Mouse (Mus musculus) ES-CJ7 (cell line): Measurements from ENCODE around the gene Wsb1.
"Not testable (repeated sequence)": the region's sequence is repeated elsewhere in the genome, so short reads cannot be mapped to it uniquely, and the experiment has no call there.

Experiments used
- DNase-seq: peaks from one replicate; pipeline ENCODE4 v3.0.0; 2011; ENCODE audit warnings: low read depth, low spot score

Gene Wsb1

DNA sequence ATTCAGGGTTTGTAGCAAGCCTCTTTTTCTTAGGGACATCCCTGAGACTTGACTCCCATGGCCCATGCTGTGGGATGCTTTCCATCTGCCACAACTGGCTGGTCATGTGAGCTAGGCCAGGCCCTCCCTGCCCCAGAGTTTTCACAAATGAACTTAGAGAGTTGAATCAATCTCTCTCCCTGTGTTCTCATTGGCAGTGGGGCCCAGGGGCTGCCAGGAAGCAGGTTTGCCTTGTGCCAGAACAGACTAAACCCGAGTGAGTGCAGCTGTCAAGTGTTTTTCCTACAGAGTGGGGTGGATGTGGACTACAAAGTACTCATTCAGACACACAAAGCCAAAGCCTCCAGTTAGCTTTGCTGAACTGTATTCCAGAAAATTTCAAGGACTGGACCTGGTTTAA is 12.7 kb upstream of the Wsb1 start:
- no peak for DNase-seq

DNA sequence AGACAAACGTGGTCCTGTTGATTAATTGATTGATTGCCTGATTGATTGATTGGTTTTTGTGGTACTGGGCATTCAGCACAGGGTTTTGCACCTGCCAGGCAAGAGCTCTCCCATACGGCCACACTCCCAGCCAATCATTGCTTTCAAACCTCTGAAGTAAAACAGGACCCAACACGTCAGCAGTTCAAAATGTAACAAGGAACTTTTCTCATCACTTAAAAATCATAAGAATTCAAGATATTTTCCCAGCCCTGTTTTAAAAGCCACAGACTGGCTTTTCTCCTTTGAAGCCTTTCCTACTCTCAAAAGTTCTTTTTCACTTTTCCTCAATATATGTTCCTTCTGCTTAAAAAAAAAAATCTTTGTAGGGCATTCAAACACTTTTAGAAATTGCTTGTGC is 9.9 kb upstream of the Wsb1 start:
- no peak for DNase-seq

DNA sequence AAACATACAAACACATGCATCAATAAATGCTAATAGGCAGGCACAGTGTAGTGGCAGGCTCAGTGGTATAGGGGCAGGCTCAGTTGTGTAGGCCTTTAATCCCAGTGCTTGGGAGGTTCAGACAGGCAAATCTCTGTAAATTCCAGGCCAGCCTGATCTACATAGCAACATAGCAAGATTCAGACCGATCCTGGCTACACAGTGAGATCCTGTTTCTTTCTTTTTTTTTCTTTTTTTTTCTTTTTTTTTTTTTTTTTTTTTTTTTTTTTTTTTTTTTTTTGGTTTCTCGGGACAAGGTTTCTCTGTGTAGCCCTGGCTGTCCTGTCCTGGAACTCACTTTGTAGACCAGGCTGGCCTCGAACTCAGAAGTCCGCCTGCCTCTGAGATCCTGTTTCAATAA is 5.7 kb upstream of the Wsb1 start:
- DNase-seq = not testable (repeated sequence)

DNA sequence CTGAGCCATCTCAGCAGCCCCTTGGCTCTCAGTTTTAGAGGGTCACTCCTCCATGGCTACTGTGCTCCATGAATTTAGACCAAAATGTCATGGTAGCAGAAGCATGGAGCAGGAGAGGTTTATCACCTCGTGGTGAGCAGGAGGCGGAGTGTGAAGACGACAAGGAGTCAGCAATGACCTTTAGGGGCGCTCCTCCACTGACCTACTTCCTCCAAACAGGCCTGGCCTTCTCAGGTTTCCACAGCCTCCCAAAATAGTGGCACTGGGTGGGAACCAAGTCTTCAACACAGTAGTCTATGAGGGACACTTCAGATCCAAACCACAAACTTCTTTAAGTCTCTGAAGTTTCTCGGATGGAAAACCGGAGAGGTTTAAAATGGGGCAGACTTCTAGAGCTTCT is 4.3 kb upstream of the Wsb1 start:
- no peak for DNase-seq

DNA sequence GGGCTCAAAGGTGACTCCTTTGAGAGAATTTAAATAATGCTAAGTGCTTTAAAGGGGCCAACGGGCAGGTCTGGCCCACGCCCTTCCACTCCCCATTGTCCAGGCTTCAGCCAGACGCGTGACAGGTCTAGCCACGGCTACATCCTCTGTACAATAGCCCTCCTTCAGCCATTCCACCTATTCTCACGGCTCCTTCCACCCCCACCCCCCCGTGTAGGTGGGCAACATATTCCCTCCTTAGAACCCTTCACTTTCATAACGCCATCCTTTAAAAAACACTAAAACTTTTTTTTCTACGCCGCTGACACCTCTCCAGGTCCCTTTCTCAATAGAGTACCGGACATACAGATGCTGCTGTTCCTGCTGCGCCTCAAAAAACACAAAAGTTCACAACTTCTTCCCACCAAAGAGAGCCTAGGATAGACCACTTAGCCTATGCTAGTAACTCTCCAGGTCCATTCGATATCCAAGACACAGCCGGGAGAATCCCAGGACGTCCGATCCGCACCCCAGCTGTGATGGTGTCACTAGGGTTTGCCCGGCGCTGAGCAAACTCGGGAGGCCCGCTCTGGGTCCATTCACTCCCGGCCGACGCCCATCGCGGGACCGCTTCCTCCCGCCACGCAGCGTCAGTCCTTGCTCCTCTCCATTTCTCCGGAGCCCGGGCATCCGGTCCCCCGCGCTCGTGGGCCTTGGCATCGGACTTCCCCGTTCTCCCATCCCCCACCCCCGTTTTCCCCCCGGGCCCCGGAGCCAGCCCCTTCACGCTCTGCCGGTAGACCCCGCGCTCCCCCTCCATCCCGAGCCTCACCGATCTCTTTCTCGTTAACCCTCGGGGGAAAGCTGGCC is 705 bp downstream of the Wsb1 start:
- peak; percentile 72 for DNase-seq

DNA sequence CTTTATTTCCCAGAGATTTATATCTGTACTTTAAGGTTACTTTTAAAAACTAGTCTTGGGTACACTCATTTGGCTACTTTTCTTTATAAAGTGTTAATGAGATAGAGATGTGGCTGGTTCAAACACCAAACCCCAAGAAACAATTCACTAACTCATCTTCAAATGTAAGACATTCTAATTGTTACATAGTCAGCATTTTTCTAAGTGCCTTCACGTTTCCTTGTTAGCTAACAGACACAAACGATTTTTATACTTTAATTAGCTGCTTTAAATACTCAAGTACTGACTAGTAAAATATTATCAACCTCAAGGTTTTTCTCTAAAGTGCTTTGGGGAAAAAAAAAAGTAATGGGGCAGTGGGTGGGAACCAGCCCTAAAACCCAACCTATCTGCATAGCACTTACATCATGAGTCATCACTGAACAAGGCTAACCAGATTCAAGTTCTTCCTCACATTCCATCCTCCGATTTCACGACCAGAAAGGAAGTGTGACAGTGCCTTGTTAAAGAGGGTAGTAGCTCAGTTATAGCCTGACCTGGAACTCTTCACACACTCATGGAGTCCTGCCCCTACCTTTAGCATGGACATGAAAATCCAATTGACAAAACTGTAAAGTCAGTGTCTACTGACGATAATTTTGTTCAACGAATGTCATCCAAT is 1.5 kb downstream of the Wsb1 start:
- peak; percentile 49 for DNase-seq

DNA sequence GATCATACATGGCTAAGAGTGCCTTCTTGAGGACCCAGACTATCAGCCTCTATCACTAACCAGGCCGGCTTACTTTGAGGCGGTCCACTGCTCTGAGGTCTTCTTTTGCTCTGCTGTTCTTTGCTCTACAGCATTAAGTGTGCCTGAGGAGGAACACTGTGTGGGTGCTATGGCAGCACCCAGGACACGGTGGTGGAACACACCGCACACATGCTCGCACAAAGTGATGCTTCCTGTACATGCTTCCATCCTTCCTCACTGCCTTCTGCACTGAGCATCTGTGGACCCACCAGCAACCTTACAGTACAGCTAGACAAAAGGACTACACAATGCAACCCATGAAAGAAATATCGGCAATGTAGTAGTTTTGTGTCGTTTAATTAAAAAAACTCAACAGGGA is 15.4 kb downstream of the Wsb1 start:
- DNase-seq = no peak

DNA sequence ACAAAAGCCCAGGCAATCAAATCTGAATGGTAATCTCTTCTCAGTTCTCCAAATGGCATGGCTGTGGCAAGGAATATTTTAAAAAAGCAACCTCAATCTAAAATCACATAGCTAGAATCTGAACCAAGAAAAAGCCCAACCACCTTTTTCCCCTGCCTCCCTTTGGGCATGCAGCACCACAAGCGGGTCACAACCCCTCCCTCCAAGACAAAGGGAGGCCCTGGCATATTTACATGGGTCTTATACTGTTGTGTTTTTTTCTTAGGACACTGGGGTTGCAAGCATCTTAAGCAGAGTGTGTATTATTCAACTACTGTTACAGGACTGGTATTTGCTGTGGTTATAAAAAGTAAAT is 16.1 kb downstream of the Wsb1 start:
- peak; percentile 66 for DNase-seq

DNA sequence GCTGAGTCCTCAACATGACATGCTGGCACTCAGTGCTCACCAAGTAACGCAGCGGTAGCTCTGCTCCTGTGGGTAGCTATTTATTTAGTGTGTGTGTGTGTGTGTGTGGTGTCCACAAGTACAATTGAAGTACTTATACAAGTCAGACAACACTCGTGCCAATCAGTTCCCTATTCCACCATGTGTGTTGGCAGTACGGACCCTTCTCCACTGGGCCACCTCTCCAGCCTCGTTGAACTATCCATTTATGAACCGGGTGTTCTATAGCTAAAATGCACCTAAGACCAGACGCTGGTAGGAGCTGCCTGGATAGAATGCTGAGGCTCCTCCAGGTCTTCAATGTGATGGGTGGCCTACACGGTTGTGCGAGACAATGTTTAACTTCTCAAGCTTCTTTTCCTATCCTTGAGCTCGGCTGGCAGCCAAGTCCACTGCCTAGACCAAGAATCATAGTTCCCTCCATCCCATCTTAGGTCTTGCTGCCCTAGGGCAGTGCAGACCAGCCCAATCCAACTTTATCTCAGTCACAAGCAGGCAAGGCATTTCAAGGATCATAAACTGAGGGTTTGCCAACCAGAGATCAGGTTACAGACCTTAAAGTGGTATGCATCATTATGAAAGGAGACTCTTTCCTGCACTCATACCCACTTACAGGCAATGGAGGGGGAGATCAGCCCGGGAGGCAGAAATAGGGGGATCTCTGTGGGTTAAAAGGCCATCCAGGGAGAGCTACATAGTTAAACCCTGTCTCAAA is 16.6 kb downstream of the Wsb1 start:
- DNase-seq = no peak

DNA sequence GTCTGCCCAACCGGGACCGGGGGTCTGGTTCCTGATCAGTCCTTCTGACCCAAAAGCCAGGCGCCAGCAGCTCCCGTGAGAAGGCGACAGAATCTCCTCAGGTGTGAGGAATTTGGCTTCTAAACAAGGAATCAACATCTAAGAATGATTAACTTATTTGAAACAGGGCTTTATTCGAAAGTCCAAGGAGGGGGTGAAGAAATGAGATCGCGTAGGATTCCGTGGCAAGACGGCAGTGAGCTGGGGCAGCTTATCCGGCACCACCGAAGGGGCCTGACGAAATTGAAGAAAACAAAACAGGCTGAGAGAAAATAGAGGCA is 24.3 kb downstream of the Wsb1 start:
- DNase-seq = no peak

DNA sequence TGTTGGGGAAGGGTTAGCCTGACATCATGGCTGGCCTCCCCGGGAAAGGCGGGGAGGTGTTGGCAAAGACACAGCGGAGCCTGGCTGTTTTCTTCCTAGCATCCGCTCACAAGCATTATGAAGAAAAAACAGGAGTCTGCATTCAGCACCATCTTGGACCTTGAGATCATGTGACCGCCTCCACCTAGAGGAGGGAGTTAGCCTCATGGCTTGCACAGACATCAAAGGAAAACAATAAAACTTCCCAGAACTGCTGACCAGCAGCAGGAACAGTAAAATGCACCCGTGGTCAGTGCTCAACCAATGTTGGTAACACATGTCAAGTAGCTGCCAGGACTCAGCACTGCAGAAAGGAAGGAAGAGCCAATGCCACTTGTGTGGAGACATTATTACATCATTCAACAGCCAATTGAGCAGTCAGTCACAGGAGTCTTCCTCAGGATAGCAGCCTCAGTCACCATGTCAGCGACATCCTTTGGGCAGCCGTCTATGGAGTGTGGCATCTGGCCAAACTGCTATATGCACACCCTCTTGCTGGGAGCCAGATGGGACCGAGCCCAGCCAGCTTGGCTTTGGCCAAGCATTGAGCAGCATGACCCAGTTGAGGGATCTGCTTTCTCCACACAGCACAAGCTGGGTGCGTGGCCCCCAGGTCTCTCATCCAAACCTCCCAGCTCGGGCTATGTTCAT is 24.8 kb downstream of the Wsb1 start:
- DNase-seq = no peak

DNA sequence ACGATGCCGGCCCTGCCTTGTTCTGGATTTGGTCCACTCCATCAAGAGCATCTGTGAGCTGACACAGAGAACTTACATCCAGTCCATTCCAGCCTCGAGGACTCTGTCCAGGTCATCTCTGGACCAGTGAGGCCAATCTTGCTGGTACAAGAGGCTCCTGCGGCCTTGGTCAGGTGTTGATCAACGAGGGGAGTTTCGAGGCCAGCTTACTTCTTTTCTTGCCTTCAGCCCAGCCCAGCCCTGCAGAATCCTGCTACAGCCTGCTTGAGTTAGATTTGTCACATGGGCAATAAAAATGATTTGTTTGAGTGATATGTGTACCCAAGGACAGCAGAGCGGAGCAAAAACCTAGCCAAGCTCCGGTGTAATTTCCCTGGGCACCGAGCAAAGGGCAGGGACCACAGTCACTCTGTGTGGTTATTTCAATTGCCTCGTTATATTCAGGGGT is 25.4 kb downstream of the Wsb1 start:
- DNase-seq = no peak

DNA sequence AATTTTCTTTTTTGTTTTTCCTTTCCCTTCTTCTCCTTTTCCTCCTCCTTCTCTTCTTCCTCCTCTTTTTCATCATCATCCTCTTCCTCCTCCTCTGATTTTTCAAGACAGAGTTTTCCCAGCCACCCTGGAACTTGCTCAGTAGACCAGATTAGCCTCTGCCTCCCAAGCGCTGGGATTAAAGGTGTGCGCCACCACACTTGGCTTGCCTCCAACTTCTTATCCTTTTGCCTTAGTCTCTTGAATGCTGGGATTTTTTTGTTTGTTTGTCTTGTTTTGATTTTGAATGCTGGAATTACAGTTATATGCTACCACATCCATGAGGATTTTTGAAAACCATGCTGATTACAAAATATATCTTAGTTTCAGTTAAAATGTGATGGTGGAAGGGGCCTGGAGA is 26.4 kb downstream of the Wsb1 start:
- DNase-seq = no peak

DNA sequence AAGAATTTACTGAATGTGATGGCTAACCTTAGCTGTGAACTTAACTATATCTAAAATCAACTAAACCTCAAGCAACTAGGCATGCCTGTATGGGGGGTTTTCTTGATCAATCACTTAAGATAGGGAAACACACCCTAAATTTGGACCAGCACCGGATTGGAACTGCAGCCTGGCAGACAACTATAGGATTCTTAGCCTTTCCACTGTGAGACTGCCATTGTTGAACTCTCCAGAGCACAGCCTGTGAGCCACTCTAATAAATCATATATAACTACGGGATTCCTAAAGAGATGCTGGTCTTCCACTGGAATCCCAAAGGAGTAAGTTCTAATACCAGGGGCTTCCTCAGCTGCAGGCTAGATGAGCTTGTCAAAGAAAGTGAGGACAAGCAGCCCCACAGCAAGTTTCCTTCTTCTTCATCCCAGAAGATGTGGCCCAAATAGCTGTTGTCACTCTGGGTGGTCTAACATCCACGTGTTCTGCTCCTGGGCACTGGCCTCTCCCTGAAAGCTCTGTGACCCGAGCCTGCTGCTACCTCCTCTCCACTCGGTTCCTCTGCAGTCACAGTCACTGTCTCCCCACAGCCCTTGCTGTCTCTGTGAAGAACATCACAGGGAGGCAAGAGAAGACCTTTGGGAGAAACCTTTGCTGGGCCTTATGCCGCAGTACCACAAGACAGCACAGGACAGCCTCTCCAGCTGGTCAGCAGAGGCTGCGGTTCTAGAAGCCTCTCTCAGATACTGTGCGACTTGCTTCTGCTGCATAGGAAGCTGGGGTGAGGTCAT is 28.9 kb downstream of the Wsb1 start:
- no peak for DNase-seq

DNA sequence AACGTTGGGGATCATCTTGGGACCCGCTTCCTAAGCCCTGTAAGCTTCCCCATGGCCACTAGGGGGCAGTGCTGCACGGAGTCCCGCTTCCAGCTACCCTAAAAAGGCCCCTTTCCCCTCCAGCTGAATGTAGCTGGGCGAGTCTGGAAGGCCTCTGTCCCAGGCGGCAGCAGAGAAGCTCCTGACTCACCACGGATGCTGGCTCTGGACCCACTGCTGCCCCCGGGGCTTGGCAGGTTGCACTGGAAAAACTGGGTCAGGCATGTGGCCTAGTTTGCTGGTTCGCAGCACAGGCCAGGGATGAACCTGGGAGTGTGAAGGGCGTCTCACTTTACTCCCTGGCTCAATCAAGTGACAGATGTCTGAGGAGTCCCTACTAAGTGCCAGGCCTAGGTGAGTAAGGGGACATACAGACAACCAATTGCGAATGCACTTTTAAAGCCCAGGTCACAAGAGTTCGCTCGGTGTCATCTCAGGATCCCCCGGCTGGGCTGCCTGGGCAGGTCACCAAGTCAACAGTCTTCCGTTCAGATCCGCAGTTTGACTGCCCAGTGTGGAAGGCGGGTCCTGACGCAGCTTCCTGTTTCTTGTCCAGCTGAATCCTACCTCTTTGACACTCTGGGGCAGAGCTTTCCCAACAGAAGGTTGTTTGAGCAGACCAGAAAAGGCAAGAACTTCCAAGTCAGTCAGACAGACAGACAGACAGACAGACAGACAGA is 29.8 kb downstream of the Wsb1 start:
- peak; percentile 89 for DNase-seq

DNA sequence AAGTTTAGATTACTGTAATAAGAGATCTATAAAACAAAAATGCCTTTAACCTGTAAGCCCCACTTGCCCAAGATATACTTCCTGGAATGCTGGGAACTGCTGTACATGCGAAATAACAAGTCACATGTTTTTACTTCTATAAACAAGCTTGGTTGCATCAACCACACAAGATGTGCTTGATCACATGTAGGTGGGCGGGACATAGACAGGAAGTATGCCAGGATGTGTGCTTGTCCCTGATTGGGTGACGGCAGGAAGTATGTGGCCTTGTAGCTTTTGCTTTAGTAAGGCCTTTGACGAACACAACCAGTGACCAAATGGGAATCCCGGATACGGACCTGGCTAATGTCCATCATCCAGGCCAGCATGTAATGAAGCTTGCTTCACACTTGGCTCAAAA is 31.1 kb downstream of the Wsb1 start:
- DNase-seq = peak; percentile 74

DNA sequence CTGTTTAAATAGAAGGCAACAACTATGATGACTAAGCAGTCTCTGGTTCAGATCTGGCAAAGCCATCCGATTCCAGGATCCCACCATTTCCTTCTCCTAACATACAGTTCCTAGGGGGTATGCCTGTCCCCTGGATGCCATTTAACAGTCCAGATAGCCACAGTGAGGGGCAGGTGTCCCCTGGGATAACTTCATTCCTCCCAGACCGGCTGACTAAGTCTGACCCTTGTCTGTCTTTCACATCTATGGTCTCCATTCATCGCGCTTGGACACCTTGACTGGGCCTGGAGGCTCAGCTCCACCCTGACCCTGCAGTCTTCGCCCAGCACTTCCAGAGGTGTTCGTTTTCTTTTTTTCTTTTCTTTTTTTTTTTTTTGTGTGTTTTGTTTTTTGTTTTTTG is 31.8 kb downstream of the Wsb1 start:
- no peak for DNase-seq

DNA sequence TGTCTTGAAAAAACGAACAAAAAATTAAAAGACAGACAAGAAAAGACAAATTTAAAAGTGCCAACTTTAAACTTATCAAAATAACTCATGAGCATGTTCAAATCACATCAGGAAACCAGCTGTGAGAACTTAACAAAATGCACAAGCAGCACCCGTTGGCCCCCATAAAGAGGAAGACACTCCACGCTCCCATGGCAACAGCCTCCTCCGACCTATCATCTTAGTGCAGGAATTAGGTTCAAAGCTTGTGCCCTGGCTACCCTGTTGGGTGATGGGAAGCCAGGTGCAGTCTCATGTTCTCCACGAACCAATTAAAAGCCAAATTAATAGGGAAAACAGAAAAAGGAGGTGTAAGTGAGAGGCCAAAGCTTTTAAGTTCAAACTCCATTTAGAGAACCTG is 32.8 kb downstream of the Wsb1 start:
- DNase-seq = no peak

DNA sequence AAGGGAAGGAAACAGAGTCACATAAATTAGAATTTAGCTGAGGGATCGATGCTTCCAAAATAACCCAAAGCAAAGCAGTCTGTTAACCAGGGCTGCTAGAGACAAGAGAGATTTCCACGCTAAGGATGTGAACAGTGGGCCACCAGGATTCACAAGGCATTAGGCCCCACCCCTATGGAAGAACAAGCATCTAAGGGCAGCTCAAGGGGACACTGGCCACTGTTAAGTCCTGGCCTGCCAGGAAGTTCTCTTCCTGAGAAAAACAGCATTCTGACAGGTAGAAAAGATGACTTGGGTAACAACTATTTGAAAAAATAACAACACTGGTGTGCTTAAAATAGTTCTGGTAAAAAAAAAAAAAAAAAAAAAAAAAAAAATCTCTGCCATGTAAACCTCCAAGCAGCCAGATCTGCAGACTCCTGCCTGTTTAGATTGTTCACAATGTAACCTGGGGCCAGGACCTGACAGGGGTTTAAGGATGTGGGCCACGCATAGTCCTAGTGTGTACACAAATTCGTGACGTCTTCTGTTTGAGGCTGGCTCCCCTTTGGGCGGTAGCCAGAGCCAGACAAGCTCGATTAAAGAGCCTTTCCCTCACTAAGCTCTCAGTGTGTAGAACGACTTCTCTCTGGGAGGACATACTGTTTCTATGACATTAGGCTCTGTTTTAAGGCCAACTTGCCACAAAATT is 35.4 kb downstream of the Wsb1 start:
- DNase-seq = no peak

DNA sequence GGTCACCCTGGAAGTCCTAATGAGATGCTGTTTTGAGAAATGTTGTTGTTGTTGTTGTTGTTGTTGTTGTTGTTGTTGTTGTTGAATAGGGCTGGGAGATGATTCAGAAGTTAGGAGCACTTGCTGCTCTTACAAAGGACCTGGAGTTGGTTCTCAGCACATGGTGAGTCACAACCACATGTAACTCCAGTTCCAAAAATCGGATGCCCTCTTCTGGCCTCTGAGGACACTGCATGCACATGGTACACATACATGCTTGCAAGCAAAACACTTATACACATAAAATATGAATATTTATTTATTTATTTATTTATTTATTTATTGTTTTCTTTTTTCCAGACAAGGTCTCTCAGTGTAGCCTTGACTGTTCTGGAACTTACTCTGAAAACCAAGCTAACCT is 36.4 kb downstream of the Wsb1 start:
- DNase-seq = peak; percentile 56
